Mouse (Mus musculus) layer of hippocampus, postnatal 10 days (tissue): Measurements from ENCODE around the gene Mroh2a. TPM values are rescaled to one million over a fixed set of nuclear protein-coding genes. Genes with fewer than 3 reads are reported as not detected.

Experiments used
- DNase-seq, 2 experiments: peaks; one replicate each; pipeline ENCODE4 v3.0.0; 2021; ENCODE audit warnings: low spot score in 2 of 2
- total RNA-seq, 2 experiments: library from RNA; stranded (reverse); gene quantifications; 2 replicates each; pipeline ENCODE4 v1.2.3; 2021

The Mroh2a gene
- total RNA-seq, 2 experiments from 2014 or later = 0.07 to 0.87 TPM

GRCm38 (mm10) chr1:88309020-88309419 lies 82.2 kb downstream of the Mroh2a start:
- DNase-seq = no peak

- no peak for DNase-seq
Observed at GRCm38 (mm10) chr1:88309905-88310304, 83.1 kb downstream of the Mroh2a start.

GRCm38 (mm10) chr1:88310349-88310748 lies 83.6 kb downstream of the Mroh2a start:
- DNase-seq = no peak

Other genes starting within 250 kb of the Mroh2a start
- 10 to 100 TPM; 23.0 to 24.6 TPM for gene Usp40, start 218.4 kb upstream of the Mroh2a start, total RNA-seq
- gene Ugt1a10, start 171.6 kb upstream of the Mroh2a start, total RNA-seq = not detected
- not detected for gene Ugt1a9, start 156.2 kb upstream of the Mroh2a start, total RNA-seq
- not detected for gene Ugt1a8, start 139.2 kb upstream of the Mroh2a start, total RNA-seq
- gene Ugt1a7c, start 131.9 kb upstream of the Mroh2a start, total RNA-seq = 1 to 10 TPM; 1.3 TPM
- gene Ugt1a6b, start 123.7 kb upstream of the Mroh2a start, total RNA-seq = under 1 TPM in 1 of 2 experiments, not detected in 1; 0.42 TPM
- gene Ugt1a6a, start 92.2 kb upstream of the Mroh2a start, total RNA-seq = under 1 TPM in 1 of 2 experiments, not detected in 1; 0.46 TPM
- not detected for gene Ugt1a5, start 61.0 kb upstream of the Mroh2a start, total RNA-seq
- gene Ugt1a2, start 26.4 kb upstream of the Mroh2a start, total RNA-seq = not detected
- 1 to 10 TPM; 3.2 to 5.4 TPM for gene Dnajb3, start 21.2 kb upstream of the Mroh2a start, total RNA-seq
- not detected for gene Ugt1a1, start 15.0 kb upstream of the Mroh2a start, total RNA-seq
- gene Hjurp, start 50.6 kb downstream of the Mroh2a start, total RNA-seq = 10 to 100 TPM; 44.8 to 49.1 TPM
- under 1 TPM; 0.51 to 0.71 TPM for gene Trpm8, start 50.7 kb downstream of the Mroh2a start, total RNA-seq
- gene Spp2, start 180.0 kb downstream of the Mroh2a start, total RNA-seq = under 1 TPM in 1 of 2 experiments, not detected in 1; 0.54 TPM